Mouse (Mus musculus): ENCODE measurements at regions not wholly inside any gene's neighbourhood (a gene's known extent, or its start where the extent isn't known, plus 50 kb on each side); places are given as distances from the start of the nearest gene placed in this dataset.

- no peak for DNase-seq (ENCODE audit: low read depth, low spot score)
These were observed 117.5 kb upstream of the Lhx5 start for GRCm38 (mm10) chr5:120313984-120314383.

DNA sequence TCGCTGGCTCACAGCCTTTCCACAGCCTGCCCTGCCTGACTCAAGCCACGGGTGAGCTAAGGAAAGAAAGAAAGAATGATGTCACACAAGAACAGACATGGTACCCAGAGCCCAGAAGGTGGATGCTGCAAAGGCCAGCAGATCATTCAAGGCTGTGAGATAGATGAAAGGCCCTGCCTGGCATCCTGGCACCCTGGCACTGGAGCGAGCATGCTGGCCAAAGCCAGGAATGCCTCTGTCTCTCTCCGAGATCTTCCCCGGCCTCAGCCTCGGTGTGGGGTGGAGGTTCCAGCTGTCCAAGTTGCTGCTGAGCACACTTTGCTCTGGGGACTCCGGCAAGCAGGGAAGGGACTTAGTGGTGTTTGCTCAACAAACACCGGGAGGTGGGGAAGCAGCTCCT lies 116.4 kb upstream of the Lhx5 start:
- no peak for DNase-seq (ENCODE audit: low read depth, low spot score)

DNA sequence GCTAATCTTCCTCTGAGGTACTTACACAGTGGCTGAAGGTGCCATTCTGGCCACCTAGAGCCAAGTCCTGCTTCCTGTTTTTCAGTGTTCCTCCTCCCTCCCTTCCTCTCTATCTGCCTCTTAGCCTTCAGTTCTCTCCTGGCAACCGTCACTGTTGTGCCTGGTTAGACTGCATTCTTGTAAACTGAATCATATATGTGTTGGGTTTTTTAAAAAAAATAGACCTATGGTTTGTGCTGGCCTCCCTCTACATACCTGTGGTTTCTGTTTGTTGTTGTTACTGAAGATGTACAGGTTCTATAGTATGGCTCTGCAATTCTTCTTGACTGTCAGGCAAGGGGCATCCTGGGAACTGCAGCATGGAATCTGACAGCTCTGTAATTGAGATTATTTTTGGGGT lies 112.5 kb upstream of the Lhx5 start:
- DNase-seq (ENCODE audit: low read depth, low spot score): peak; percentile 95

DNA sequence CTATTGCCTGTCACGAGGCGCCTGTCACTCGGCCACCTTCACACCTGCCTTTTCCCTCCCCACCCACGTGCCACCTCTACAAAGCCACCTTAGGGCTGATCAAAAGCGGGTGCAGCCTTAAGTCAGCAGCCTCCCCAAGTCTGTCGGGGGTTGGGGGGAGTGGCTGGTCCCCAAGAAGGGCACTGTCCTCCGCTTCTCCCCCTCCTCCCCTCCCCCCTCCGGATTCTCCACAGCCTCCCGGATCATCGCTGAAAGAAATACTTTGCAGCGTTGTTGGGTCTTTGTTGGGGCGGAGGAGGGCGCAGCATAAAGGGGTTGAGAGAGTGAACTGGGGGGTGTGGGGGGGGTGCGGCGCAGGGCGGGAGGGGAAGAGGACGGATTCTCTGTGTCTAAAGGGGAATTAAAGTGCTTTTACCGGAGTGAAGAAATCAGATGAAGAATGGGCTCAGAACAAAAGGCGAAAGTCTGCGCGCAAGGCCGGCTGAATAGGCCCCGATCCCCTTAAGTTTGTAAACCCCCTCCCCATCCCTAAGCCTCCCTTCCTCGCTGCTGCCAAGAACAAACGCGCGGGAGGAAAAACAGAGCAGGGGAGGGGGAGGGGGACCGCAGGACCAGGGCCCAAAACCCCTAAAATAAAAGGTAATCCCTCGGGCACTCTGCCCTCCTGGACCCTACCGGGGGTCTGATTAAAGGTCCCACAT lies 109.3 kb upstream of the Lhx5 start:
- DNase-seq (ENCODE audit: low read depth, low spot score): no peak

GRCm38 (mm10) chr5:120322732-120323316 lies 108.7 kb upstream of the Lhx5 start:
- DNase-seq (ENCODE audit: low read depth, low spot score): no peak

DNA sequence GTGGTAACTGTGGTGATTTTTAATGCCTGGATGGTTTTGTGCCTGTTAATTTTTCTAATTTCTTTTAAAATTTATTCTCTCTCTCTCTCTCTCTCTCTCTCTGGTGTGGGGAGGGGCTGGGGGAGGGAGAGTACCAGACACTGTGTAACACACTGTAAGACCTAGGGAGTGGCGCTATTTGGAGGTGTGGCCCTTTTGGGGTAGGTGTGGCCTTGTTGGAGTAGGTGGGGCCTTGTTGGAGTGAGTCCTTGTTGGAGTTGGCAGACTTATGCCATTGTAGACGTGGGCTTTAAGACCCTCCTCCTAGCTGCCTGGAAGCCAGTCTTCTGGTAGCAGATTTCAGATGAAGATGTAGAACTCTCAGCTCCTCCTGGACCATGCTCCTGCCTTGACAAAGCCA lies 107.4 kb upstream of the Lhx5 start:
- no peak for DNase-seq (ENCODE audit: low read depth, low spot score)

GRCm38 (mm10) chr5:120325386-120325910 lies 106.1 kb upstream of the Lhx5 start:
- no peak for DNase-seq (ENCODE audit: low read depth, low spot score)

- no peak for DNase-seq (ENCODE audit: low read depth, low spot score)
These were observed 99.5 kb upstream of the Lhx5 start for GRCm38 (mm10) chr5:120332030-120332429.

DNA sequence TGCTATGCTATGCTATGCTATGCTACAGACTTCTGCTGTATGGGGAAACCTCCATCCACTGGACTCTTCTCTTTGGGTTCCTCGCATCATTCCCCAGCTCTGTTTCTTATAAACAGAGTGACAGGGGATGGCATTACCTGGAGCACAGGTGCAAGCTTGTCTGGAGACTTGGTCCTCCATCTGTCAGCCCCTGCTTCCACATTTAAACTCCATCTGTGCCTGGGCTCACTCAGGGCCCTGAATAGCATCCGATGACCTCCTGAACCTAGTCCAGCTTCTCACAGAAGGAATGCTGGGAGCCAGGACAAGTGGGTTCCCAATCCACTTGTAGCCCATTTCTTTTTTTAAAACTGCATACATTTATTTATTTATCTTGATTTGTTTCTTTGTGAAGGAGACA lies 92.3 kb upstream of the Lhx5 start:
- DNase-seq (ENCODE audit: low read depth, low spot score): no peak

DNA sequence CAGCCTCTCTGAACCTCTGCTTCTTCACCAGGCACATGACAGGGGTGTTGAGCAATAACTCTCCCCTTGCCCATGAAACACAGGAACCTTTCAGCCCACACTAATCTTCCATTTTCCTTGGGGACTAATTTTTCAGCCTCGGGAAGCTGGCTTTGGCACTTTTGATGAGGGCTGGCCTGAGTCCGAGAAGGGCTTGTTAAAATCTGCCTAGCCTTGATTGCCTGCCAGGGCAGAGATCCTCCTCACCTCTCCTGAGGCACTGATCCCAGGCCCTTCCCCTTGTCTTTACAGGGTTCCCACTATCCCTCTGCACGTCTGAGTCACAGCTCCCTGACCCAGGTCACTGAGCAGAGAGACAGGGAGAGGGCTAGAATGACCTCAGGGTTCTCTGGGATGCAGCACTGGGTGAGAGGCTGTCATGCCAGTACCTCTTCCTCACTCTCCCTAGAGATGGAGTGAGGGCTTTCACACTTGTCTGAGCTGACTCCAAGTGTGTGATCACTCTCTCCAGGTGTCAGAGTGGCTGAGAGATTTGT lies 90.7 kb upstream of the Lhx5 start:
- peak; percentile 47 for DNase-seq (ENCODE audit: low read depth, low spot score)

DNA sequence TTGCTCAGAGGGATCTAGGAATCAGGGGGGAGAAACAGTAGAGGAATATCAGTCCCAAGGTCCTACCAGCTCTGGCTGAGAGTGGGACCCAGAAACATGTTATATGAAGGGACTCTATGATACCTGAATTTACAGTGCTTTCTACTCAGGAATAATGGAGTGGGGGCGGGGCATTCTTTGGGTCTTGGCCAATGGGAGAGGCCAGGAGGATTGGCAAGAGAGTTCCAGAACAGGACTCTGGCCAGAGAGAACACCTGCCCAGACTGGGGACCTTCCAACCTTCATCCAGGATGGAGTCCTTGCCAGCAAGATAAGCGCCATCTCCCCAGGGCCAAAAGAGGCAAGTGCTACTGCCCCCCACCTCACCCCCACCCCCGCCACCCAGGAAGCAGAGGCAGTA lies 81.0 kb upstream of the Lhx5 start:
- no peak for DNase-seq (ENCODE audit: low read depth, low spot score)

DNA sequence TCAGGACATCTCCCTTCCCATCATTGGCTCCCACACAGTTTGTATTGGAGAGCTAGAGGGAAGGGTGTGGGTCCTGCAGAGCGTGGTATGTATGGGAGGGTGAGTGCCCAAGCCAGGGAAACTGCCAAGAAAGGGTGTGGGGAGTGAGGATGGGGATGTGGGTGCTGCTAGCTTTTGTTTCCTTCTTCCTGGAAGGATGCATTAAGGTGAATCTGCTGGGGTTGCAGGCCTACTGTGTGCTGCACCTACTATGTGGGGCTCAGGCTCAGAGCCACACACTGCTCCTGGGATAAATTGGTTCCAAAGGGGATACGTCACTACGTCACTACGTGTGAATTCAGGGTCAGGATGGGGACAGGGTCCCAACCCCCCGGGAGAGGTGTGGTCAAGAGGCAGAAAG lies 79.7 kb upstream of the Lhx5 start:
- no peak for DNase-seq (ENCODE audit: low read depth, low spot score)

GRCm38 (mm10) chr5:120353657-120354056 lies 77.8 kb upstream of the Lhx5 start:
- DNase-seq (ENCODE audit: low read depth, low spot score): no peak

- DNase-seq (ENCODE audit: low read depth, low spot score): no peak
These were observed 74.5 kb upstream of the Lhx5 start for GRCm38 (mm10) chr5:120356950-120357349.

GRCm38 (mm10) chr5:120358084-120358690 lies 73.3 kb upstream of the Lhx5 start:
- DNase-seq (ENCODE audit: low read depth, low spot score): no peak

GRCm38 (mm10) chr5:120365950-120366467 lies 65.5 kb upstream of the Lhx5 start:
- no peak for DNase-seq (ENCODE audit: low read depth, low spot score)

DNA sequence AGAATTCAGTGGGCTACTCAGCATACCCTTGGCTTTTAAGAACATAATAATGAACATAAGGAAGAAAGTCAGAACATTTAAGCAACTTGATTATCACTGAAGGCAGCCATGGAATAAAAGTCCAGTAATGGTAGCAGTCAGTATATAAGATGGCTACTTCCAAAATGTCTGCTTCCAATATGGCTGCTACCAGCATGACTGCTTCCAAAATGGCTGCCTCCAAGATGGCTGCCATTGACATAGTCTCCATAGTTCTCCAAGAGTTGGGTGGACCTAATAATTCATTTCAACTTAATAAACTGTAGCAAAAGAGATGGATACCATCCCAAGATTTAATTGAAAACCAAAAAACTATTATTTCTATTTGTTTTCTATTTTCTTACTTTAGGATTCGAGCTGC lies 62.7 kb upstream of the Lhx5 start:
- no peak for DNase-seq (ENCODE audit: low read depth, low spot score)

DNA sequence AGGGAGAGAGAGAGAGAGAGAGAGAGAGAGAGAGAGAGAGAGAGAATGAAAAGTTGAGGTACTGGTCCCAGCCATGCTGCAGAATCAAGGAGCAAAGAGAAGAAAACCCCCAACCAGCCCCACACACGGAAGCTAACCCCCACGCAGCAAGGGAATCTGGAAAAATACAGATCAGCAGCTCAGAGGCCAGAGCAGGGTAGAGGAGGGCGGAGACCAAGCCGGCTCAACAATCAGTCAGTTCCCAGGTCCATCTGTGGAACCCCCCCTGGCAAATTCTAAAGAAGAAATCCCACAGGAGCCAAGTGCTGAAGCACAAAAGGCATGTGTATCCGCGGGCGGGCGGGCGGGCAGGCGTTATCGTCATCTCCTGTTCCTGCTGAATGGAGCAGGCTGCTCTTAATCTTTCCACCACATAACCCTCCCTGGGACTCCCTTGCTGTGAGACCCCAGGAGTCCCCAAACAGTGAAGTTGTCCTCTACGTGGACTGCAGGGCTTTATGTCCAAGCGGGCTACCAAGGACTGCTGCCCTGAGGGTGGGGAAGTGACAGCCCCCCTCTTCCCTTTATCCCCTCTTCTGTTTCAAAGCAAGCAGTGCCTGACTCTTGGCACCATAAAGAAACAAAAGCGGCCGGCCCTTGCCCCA lies 60.2 kb upstream of the Lhx5 start:
- no peak for DNase-seq (ENCODE audit: low read depth, low spot score)

DNA sequence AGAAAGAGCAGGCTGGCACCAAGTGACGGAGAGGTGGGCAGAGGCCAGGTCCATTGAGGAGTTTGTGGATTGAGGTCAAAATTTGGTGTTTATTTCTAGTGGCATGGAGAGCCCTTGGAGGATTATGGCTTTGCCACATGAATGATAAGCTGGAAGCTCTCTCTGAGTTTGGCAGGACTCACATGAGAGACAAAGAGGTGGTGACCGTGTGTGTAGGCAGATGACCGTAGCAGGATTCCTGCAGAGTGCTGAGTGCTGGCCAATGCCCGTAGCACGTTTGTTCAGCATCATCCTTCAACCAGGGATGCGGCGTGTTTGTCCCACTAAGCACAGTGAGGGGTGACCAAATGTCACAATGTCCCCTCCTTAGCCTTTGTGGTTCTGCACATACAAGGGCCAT lies 58.1 kb upstream of the Lhx5 start:
- DNase-seq (ENCODE audit: low read depth, low spot score): no peak

All from 3T3-L1 (cell line).